16 mouse cellular contexts compared by ENCODE assay signal in genomic region chr2:4983987-4984386, GRCm38 (mm10). TPM values are rescaled to one million over a fixed set of nuclear protein-coding genes. Genes with fewer than 3 reads are reported as not detected.
"Had no signal": no experiment of that assay in that cellular context is flagged by ENCODE, and none has a peak within 500 bp of the region (broad histone marks: within the 10 kb centered on the region; RNA-seq: fewer than 3 reads in every experiment).

No protein-coding gene starts in this region.

- DNase-seq: kidney, adult 8-10 months; kidney, postnatal 25 days; lung, adult 2 months; lung, postnatal 36 days; right cerebral cortex, postnatal 14 days; thymus, adult 18-20 months; thymus, postnatal 25 days had no signal

- H3K36me3 ChIP-seq: midbrain, embryonic 13.5 days had no signal

- H3K4me3 ChIP-seq: left cerebral cortex, adult 2 months; liver, embryonic 15.5 days; midbrain, embryonic 13.5 days had no signal

- H3K27me3 ChIP-seq: liver, embryonic 15.5 days; midbrain, embryonic 13.5 days had no signal

- H3K9ac ChIP-seq: liver, embryonic 15.5 days; midbrain, embryonic 13.5 days had no signal

- ATAC-seq: lung, postnatal 0 days; midbrain, embryonic 13.5 days had no signal

- H3K27ac ChIP-seq: left cerebral cortex, adult 2 months; liver, embryonic 15.5 days; midbrain, embryonic 13.5 days had no signal

- H3K9me3 ChIP-seq: liver, embryonic 15.5 days; midbrain, embryonic 13.5 days had no signal

- H3K4me1 ChIP-seq: liver, embryonic 15.5 days; midbrain, embryonic 13.5 days had no signal

- H3K4me2 ChIP-seq: liver, embryonic 11.5 days; liver, embryonic 15.5 days; midbrain, embryonic 13.5 days had no signal

RNA-seq across cellular contexts. Expression of gene Ucma, which starts 8.1 kb away (rescaled TPM):
- polyA plus RNA-seq: kidney, embryonic 16.5 days; liver, embryonic 11.5 days; lung, postnatal 0 days; midbrain, embryonic 13.5 days; neural tube, embryonic 14.5 days; stomach, embryonic 14.5 days; urinary bladder, adult 2 months had no signal
